Mouse (Mus musculus) urinary bladder, adult 2 months (tissue): ENCODE measurements around the gene Kctd2. TPM values are rescaled to one million over a fixed set of nuclear protein-coding genes. Genes with fewer than 3 reads are reported as not detected.
A peak's percentile ranks its signal among the peaks of the same experiment; 100 is the strongest.
"Not testable (repeated sequence)": the region's sequence is repeated elsewhere in the genome, so short reads cannot be mapped to it uniquely, and the experiment has no call there.

Experiments used
- DNase-seq: peaks from one replicate; pipeline ENCODE4 v3.0.0; 2022; ENCODE audit warnings: low spot score
- polyA plus RNA-seq: library from polyadenylated mRNA; depleted of rRNA; stranded (reverse); fragments of >200 nt; gene quantifications from 2 replicates; pipeline ENCODE4 v1.2.3, GENCODE M21; 2012; rRNA removed

The Kctd2 gene
- polyA plus RNA-seq, 1 experiment: 35.6 TPM

GRCm38 (mm10) chr11:115475025-115475757 lies 55.3 kb downstream of the Kctd2 start, which contains the start of gene Armc7:
Armc7 (plus strand) TSS chr11:115475667.
- DNase-seq: peak; percentile 76

GRCm38 (mm10) chr11:115475758-115476237 lies 55.9 kb downstream of the Kctd2 start:
- DNase-seq: no peak

GRCm38 (mm10) chr11:115476630-115477029 lies 56.7 kb downstream of the Kctd2 start:
- DNase-seq: not testable (repeated sequence)

GRCm38 (mm10) chr11:115477388-115477787 lies 57.5 kb downstream of the Kctd2 start:
- not testable (repeated sequence) for DNase-seq

GRCm38 (mm10) chr11:115478296-115478938 lies 58.5 kb downstream of the Kctd2 start:
- DNase-seq: no peak

Other genes starting within 250 kb of the Kctd2 start
- 7.0 and 9.4 TPM in 2 replicates for gene Tmem104, start 232.6 kb upstream of the Kctd2 start, polyA plus RNA-seq
- gene Nat9, start 232.3 kb upstream of the Kctd2 start, polyA plus RNA-seq: 27.5 and 32.2 TPM in 2 replicates
- 0.74 and 1.0 TPM in 2 replicates for gene Grin2c, start 152.9 kb upstream of the Kctd2 start, polyA plus RNA-seq
- gene Fdxr, start 143.1 kb upstream of the Kctd2 start, polyA plus RNA-seq: 10.9 and 11.6 TPM in 2 replicates
- gene Fads6, start 122.5 kb upstream of the Kctd2 start, polyA plus RNA-seq: 0.99 and 1.1 TPM in 2 replicates
- gene Otop2, start 113.0 kb upstream of the Kctd2 start, polyA plus RNA-seq: not detected in 2 replicates
- not detected in 2 replicates for gene Ush1g, start 98.1 kb upstream of the Kctd2 start, polyA plus RNA-seq
- gene Otop3, start 85.4 kb upstream of the Kctd2 start, polyA plus RNA-seq: not detected in 2 replicates
- gene Hid1, start 52.4 kb upstream of the Kctd2 start, polyA plus RNA-seq: 28.4 and 30.5 TPM in 2 replicates
- gene Cdr2l, start 38.2 kb upstream of the Kctd2 start, polyA plus RNA-seq: 10.8 and 11.9 TPM in 2 replicates
- gene Mrpl58, start 16.4 kb upstream of the Kctd2 start, polyA plus RNA-seq: 89.3 and 89.6 TPM in 2 replicates
- 561 and 600 TPM in 2 replicates for gene Atp5h, start 166 bp upstream of the Kctd2 start, polyA plus RNA-seq
- 0.04 and 0.09 TPM in 2 replicates for gene Trim80, start 20.4 kb downstream of the Kctd2 start, polyA plus RNA-seq
- 0.83 and 1.1 TPM in 2 replicates for gene Slc16a5, start 42.3 kb downstream of the Kctd2 start, polyA plus RNA-seq
- 6.9 and 7.0 TPM in 2 replicates for gene Armc7, start 55.5 kb downstream of the Kctd2 start, polyA plus RNA-seq
- 70.9 and 80.1 TPM in 2 replicates for gene Nt5c, start 71.7 kb downstream of the Kctd2 start, polyA plus RNA-seq
- 89.2 and 102 TPM in 2 replicates for gene Jpt1, start 94.3 kb downstream of the Kctd2 start, polyA plus RNA-seq
- gene Sumo2, start 116.1 kb downstream of the Kctd2 start, polyA plus RNA-seq: 274 and 303 TPM in 2 replicates
- gene Nup85, start 144.3 kb downstream of the Kctd2 start, polyA plus RNA-seq: 54.2 and 77.1 TPM in 2 replicates
- 36.1 and 39.5 TPM in 2 replicates for gene Mrps7, start 183.8 kb downstream of the Kctd2 start, polyA plus RNA-seq
- 25.4 and 27.3 TPM in 2 replicates for gene Gga3, start 183.9 kb downstream of the Kctd2 start, polyA plus RNA-seq
- 79.9 and 89.7 TPM in 2 replicates for gene Mif4gd, start 192.8 kb downstream of the Kctd2 start, polyA plus RNA-seq
- gene Slc25a19, start 208.2 kb downstream of the Kctd2 start, polyA plus RNA-seq: 30.0 and 31.7 TPM in 2 replicates